Mouse (Mus musculus): ENCODE measurements around the gene Tff1. TPM values are rescaled to one million over a fixed set of nuclear protein-coding genes. Genes with fewer than 3 reads are reported as not detected.

Gene Tff1
- total and polyA plus RNA-seq, 3 experiments, result not detected

DNA sequence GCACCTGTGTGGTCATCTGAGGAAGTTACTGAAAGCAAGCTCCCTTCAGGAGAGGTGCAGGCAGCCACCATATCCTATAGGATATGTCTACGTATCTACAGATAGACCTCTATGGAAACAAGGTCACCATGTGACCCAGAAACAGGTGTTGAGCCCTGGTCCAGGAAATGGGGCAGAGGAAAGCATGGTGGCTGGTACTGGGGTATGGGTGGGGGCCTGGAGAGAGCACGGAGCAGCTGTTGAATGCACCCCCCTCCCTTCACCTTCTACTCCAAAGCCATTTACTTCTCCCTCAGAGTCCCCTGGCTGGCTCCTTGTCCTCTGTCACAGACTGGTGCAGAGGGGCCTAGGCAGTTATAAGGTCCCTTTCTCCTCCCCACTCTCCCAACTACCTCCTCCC, 1.3 kb downstream of the Tff1 start:
- no peaks in the 10 kb centered on the region for H3K27me3 ChIP-seq (ENCODE audit: control insufficient read depth, insufficient read depth, low read length)
- no peak for DNase-seq
- H3K4me3 ChIP-seq, result no peak overlapping the region
- 79% methylated on average over 2 of the region's 2 CpGs for WGBS
- H3K36me3 ChIP-seq (ENCODE audit: control insufficient read depth, insufficient read depth, low read length), result no peaks in the 10 kb centered on the region
- intact Hi-C loops (cut with DNase I), result no loop called here
- H3K27ac ChIP-seq, result no peak overlapping the region
- H3K79me2 ChIP-seq (replicated peaks; ENCODE audit: control insufficient read depth, insufficient read depth, low read length), result no peaks in the 10 kb centered on the region
- no peaks in the 10 kb centered on the region for H3K4me1 ChIP-seq (ENCODE audit: control insufficient read depth, insufficient read depth, low read length)
- H3K9ac ChIP-seq (ENCODE audit: low read depth, low read length), result no peak overlapping the region
- TF ChIP-seq EP300 (IDR thresholded peaks at IDR 0.05; ENCODE audit: insufficient read depth, low read depth, low read length) (no peak), CTCF (IDR thresholded peaks at IDR 0.05) (no peak), POLR2A (IDR thresholded peaks at IDR 0.05; ENCODE audit: insufficient read depth, low read depth, low read length) (no peak)

DNA sequence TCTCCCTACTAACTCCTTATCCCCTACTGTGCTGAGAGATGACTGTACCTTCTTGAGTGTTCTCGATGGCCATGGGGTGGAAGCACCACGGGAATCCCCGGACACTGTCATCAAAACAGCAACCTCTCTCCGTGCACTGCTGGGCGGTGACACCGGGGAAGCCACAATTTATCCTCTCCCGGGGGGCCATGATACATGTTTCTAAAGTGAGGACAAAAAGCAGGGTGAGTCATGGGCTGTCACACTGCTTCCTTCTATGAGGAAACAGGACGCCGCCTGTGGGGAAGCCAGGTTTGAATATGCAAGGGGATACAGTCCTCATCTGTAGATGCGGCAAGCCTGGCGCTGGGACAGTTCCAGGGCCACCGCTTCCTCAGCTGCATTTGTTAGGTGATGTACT, 2.5 kb downstream of the Tff1 start:
- Histone ChIP-seq H3K27ac (no peak overlapping the region), H3K4me3 (no peak overlapping the region), H3K9ac (ENCODE audit: low read depth, low read length) (no peak overlapping the region), H3K4me1 (ENCODE audit: control insufficient read depth, insufficient read depth, low read length) (no peaks in the 10 kb centered on the region), H3K36me3 (ENCODE audit: control insufficient read depth, insufficient read depth, low read length) (no peaks in the 10 kb centered on the region), H3K27me3 (ENCODE audit: control insufficient read depth, insufficient read depth, low read length) (no peaks in the 10 kb centered on the region), H3K79me2 (replicated peaks; ENCODE audit: control insufficient read depth, insufficient read depth, low read length) (no peaks in the 10 kb centered on the region)
- intact Hi-C loops (cut with DNase I), result no loop called here
- TF ChIP-seq POLR2A (IDR thresholded peaks at IDR 0.05; ENCODE audit: insufficient read depth, low read depth, low read length) (no peak), EP300 (IDR thresholded peaks at IDR 0.05; ENCODE audit: insufficient read depth, low read depth, low read length) (no peak), CTCF (IDR thresholded peaks at IDR 0.05) (no peak)
- DNase-seq, result no peak
- WGBS, result 40% methylated on average over 12 of the region's 12 CpGs

DNA sequence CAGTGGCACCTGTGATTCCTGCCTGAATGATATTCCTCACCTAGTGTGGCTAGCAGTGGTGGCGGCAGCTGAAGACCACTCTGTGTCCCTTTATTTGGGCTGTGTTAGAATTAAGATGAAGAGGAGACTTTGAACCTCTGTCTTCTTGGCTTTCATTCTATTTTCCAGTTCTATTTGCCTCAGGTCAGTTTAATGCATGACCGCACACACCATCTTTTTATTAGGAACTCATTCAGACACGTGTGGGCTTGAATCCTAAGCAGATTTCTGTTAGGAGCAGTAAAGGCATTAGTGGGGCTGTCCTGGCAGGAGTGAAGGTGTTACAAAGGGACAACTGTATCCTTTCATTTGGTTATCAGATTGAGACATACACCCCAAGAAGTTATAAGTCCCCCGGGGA, 4.8 kb downstream of the Tff1 start:
- H3K27me3 ChIP-seq (ENCODE audit: control insufficient read depth, insufficient read depth, low read length), result no peaks in the 10 kb centered on the region
- DNase-seq, result no peak
- H3K36me3 ChIP-seq (ENCODE audit: control insufficient read depth, insufficient read depth, low read length), result no peaks in the 10 kb centered on the region
- TF ChIP-seq POLR2A (IDR thresholded peaks at IDR 0.05; ENCODE audit: insufficient read depth, low read depth, low read length) (no peak), EP300 (IDR thresholded peaks at IDR 0.05; ENCODE audit: insufficient read depth, low read depth, low read length) (no peak), CTCF (IDR thresholded peaks at IDR 0.05) (no peak)
- no peaks in the 10 kb centered on the region for H3K79me2 ChIP-seq (replicated peaks; ENCODE audit: control insufficient read depth, insufficient read depth, low read length)
- H3K4me3 ChIP-seq, result no peak overlapping the region
- no peak overlapping the region for H3K9ac ChIP-seq (ENCODE audit: low read depth, low read length)
- H3K4me1 ChIP-seq (ENCODE audit: control insufficient read depth, insufficient read depth, low read length), result no peaks in the 10 kb centered on the region
- intact Hi-C loops (cut with DNase I), result no loop called here
- no peak overlapping the region for H3K27ac ChIP-seq
- 80% methylated on average over 4 of the region's 4 CpGs for WGBS

DNA sequence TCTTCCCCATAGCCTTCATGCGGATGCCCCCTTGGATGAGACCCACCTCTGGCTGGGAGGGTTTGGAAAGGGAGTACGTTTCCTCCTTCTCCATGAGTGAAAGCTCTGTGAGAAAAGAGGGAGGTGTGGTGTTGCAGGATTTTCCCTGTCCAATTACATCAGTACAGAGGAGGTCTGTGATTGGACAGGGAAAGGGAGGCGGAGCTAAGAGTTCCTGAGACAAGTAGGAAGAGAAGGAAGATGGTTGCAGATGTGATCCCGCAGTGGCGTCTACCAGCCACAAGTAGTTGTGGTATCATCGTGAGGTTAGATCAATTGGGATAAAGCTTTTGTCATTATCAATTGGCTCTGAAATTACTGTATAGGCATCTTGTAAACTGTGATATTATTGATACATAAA, 7.2 kb downstream of the Tff1 start:
- H3K79me2 ChIP-seq (replicated peaks; ENCODE audit: control insufficient read depth, insufficient read depth, low read length), result no peaks in the 10 kb centered on the region
- DNase-seq, result no peak
- H3K27me3 ChIP-seq (ENCODE audit: control insufficient read depth, insufficient read depth, low read length), result no peaks in the 10 kb centered on the region
- H3K9ac ChIP-seq (ENCODE audit: low read depth, low read length), result no peak overlapping the region
- intact Hi-C loops (cut with DNase I), result no loop called here
- 74% methylated on average over 6 of the region's 6 CpGs for WGBS
- no peaks in the 10 kb centered on the region; the same call in 1 of the 2 replicates for H3K4me1 ChIP-seq (ENCODE audit: control insufficient read depth, insufficient read depth, low read length)
- H3K4me3 ChIP-seq, result no peak overlapping the region
- TF ChIP-seq CTCF (IDR thresholded peaks at IDR 0.05) (no peak), EP300 (IDR thresholded peaks at IDR 0.05; ENCODE audit: insufficient read depth, low read depth, low read length) (no peak), POLR2A (IDR thresholded peaks at IDR 0.05; ENCODE audit: insufficient read depth, low read depth, low read length) (no peak)
- no peaks in the 10 kb centered on the region for H3K36me3 ChIP-seq (ENCODE audit: control insufficient read depth, insufficient read depth, low read length)
- H3K27ac ChIP-seq, result no peak overlapping the region

DNA sequence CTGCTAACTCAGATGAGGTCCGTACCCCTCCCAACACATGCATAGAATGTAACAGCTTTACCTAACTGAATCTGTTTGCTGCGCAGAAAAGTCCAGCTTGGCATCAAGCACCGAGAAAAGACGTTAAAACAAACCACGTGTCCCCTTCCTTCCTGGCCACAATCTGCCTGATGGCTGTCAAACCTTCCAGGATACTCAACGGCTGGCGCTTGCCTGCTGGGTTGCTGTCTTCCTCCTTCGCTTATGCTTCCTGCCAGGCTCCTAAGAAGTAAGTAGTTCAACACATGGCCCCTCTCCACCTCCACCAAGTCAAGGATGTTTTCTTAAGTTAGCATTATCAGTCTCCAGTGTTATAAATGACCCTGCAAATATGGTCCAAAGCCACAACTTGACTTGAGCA, 11.3 kb downstream of the Tff1 start:
- 27% methylated on average over 8 of the region's 8 CpGs for WGBS
- Histone ChIP-seq H3K27me3 (ENCODE audit: control insufficient read depth, insufficient read depth, low read length) (no peaks in the 10 kb centered on the region), H3K4me1 (ENCODE audit: control insufficient read depth, insufficient read depth, low read length) (no peaks in the 10 kb centered on the region; the same call in 1 of the 2 replicates), H3K27ac (no peak overlapping the region), H3K79me2 (replicated peaks; ENCODE audit: control insufficient read depth, insufficient read depth, low read length) (no peaks in the 10 kb centered on the region), H3K9ac (ENCODE audit: low read depth, low read length) (no peak overlapping the region), H3K36me3 (ENCODE audit: control insufficient read depth, insufficient read depth, low read length) (no peaks in the 10 kb centered on the region), H3K4me3 (no peak overlapping the region)
- DNase-seq, result no peak
- intact Hi-C loops (cut with DNase I), result no loop called here
- TF ChIP-seq POLR2A (IDR thresholded peaks at IDR 0.05; ENCODE audit: insufficient read depth, low read depth, low read length) (no peak), CTCF (IDR thresholded peaks at IDR 0.05) (no peak), EP300 (IDR thresholded peaks at IDR 0.05; ENCODE audit: insufficient read depth, low read depth, low read length) (no peak)

DNA sequence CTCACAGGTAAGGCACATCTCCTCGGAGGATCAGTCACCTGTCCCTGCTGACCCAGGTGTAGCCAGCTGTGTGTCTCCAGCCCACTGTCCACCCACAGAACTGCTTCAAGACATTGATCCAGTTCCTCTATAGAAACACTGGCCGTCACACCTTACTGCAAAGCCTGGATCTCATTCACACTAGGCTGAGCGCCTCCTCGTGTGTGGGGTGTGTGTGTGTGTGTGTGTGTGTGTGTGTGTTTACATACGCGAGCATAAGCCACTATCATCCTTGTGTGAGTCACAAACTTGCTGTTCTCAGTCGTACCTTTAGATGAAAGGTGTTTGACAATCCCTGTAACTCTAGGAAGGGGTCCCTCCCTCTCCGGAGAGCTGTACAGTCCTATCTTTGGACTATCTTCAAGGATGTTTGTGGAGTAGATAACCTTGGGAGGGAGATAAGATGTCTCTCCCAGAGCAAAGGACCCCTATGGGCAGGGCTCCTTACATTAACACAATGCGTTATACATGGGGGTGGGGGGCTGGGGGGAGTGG, 12.0 kb downstream of the Tff1 start:
- H3K27me3 ChIP-seq (ENCODE audit: control insufficient read depth, insufficient read depth, low read length), result no peaks in the 10 kb centered on the region
- 70% methylated on average over 9 of the region's 9 CpGs for WGBS
- H3K4me3 ChIP-seq, result no peak overlapping the region
- intact Hi-C loops (cut with DNase I), result no loop called here
- TF ChIP-seq CTCF (IDR thresholded peaks at IDR 0.05) (no peak), POLR2A (IDR thresholded peaks at IDR 0.05; ENCODE audit: insufficient read depth, low read depth, low read length) (no peak), EP300 (IDR thresholded peaks at IDR 0.05; ENCODE audit: insufficient read depth, low read depth, low read length) (no peak)
- no peak overlapping the region for H3K27ac ChIP-seq
- no peak overlapping the region for H3K9ac ChIP-seq (ENCODE audit: low read depth, low read length)
- H3K4me1 ChIP-seq (ENCODE audit: control insufficient read depth, insufficient read depth, low read length), result no peaks in the 10 kb centered on the region; the same call in 1 of the 2 replicates
- H3K36me3 ChIP-seq (ENCODE audit: control insufficient read depth, insufficient read depth, low read length), result no peaks in the 10 kb centered on the region
- no peaks in the 10 kb centered on the region for H3K79me2 ChIP-seq (replicated peaks; ENCODE audit: control insufficient read depth, insufficient read depth, low read length)
- DNase-seq, result no peak

All from heart, adult 2 months (tissue).